Mouse (Mus musculus): ENCODE data around the gene Fry.

GRCm38 (mm10) chr5:150302996-150303395 is 184.6 kb downstream of the Fry start:
- TF ChIP-seq CTCF (IDR thresholded peaks at IDR 0.05; ENCODE audit: borderline replicate concordance, insufficient read depth, low read length) (no peak), POLR2A (IDR thresholded peaks at IDR 0.05; ENCODE audit: low read depth, low read length) (no peak)

All from embryonic fibroblast, embryonic 13.5 days (primary cell).